Mouse (Mus musculus): Measurements from ENCODE around the gene Glul. TPM values are rescaled to one million over a fixed set of nuclear protein-coding genes. Genes with fewer than 3 reads are reported as not detected.
"Not testable (repeated sequence)": the region's sequence is repeated elsewhere in the genome, so short reads cannot be mapped to it uniquely, and the experiment has no call there.

Glul gene
- 100 to 1,000 TPM; 505 to 758 (median 680) TPM for total RNA-seq (2022)

- DNase-seq (ENCODE audit: low spot score), result peak; percentile 96
Observed at GRCm38 (mm10) chr1:153899731-153900380, at the start of gene Glul, which contains the start of gene Teddm2. Glul (plus strand) TSS chr1:153899944. Teddm2 (minus strand) TSS chr1:153900228.

GRCm38 (mm10) chr1:153852696-153853095 lies 47.0 kb upstream of the Glul start:
- DNase-seq (ENCODE audit: low spot score), result not testable (repeated sequence)

GRCm38 (mm10) chr1:153855946-153856345 lies 43.8 kb upstream of the Glul start:
- no peak for DNase-seq (ENCODE audit: low spot score)

- DNase-seq (ENCODE audit: low spot score), result no peak
Observed at GRCm38 (mm10) chr1:153874045-153874444, 25.7 kb upstream of the Glul start, which contains the start of gene Teddm1b. Teddm1b (plus strand) TSS chr1:153874345.

- not testable (repeated sequence) for DNase-seq (ENCODE audit: low spot score)
Observed at GRCm38 (mm10) chr1:153880391-153880790, 19.4 kb upstream of the Glul start.

- DNase-seq (ENCODE audit: low spot score), result no peak
Observed at GRCm38 (mm10) chr1:153886024-153886633, 13.6 kb upstream of the Glul start.

- DNase-seq (ENCODE audit: low spot score), result no peak
Observed at GRCm38 (mm10) chr1:153890121-153890520, 9.6 kb upstream of the Glul start.

- DNase-seq (ENCODE audit: low spot score), result no peak
Observed at GRCm38 (mm10) chr1:153891442-153891841, 8.3 kb upstream of the Glul start, which contains the start of gene Teddm1a. Teddm1a (plus strand) TSS chr1:153891742.

GRCm38 (mm10) chr1:153893746-153894145 lies 6.0 kb upstream of the Glul start:
- DNase-seq (ENCODE audit: low spot score), result no peak

GRCm38 (mm10) chr1:153894201-153894893 lies 5.4 kb upstream of the Glul start:
- DNase-seq (ENCODE audit: low spot score), result no peak

- DNase-seq (ENCODE audit: low spot score), result peak; percentile 85
Observed at GRCm38 (mm10) chr1:153894979-153895378, 4.8 kb upstream of the Glul start.

GRCm38 (mm10) chr1:153897196-153897595 lies 2.5 kb upstream of the Glul start:
- DNase-seq (ENCODE audit: low spot score), result no peak

GRCm38 (mm10) chr1:153898989-153899730 lies 584 bp upstream of the Glul start:
- DNase-seq (ENCODE audit: low spot score), result no peak

- no peak for DNase-seq (ENCODE audit: low spot score)
Observed at GRCm38 (mm10) chr1:153900381-153900780, 637 bp downstream of the Glul start.

GRCm38 (mm10) chr1:153900860-153901730 lies 1.4 kb downstream of the Glul start:
- peak; percentile 77 for DNase-seq (ENCODE audit: low spot score)

GRCm38 (mm10) chr1:153903006-153903405 lies 3.3 kb downstream of the Glul start:
- no peak for DNase-seq (ENCODE audit: low spot score)

- DNase-seq (ENCODE audit: low spot score), result no peak
Observed at GRCm38 (mm10) chr1:153904236-153904635, 4.5 kb downstream of the Glul start.

GRCm38 (mm10) chr1:153905884-153906283 lies 6.1 kb downstream of the Glul start:
- DNase-seq (ENCODE audit: low spot score), result no peak

- no peak for DNase-seq (ENCODE audit: low spot score)
Observed at GRCm38 (mm10) chr1:153908208-153908607, 8.5 kb downstream of the Glul start.

GRCm38 (mm10) chr1:153908741-153909140 lies 9.0 kb downstream of the Glul start:
- no peak for DNase-seq (ENCODE audit: low spot score)

Data from heart, adult 8-10 months (tissue).